ENCODE assay signal across 10 mouse cellular contexts in genomic region chr1:132374873-132375244, GRCm38 (mm10). TPM values are rescaled to one million over a fixed set of nuclear protein-coding genes. Genes with fewer than 3 reads are reported as not detected.
DNase-seq lines count a peak whose midpoint lies in the region; ATAC-seq lines count a peak whose summit lies in the region.
"Had no signal": no experiment of that assay in that cellular context is flagged by ENCODE, and none has a peak within 500 bp of the region (broad histone marks: within the 10 kb centered on the region; RNA-seq: fewer than 3 reads in every experiment).

No protein-coding gene starts in this region.

- intact Hi-C loops in heart, postnatal 25 days (cut with DNase I): loop anchor here (5.0 kb wide), 1 partner anchor 217 kb away; no protein-coding TSS in a partner anchor

- H3K9ac ChIP-seq in heart, embryonic 12.5 days: no peak overlapping the region
- H3K9ac ChIP-seq in neural tube, embryonic 11.5 days (ENCODE audit: low read length): no peak overlapping the region
- no peak overlapping the region for H3K9ac ChIP-seq in limb, embryonic 12.5 days (replicated peaks)
- no peak overlapping the region for H3K9ac ChIP-seq in stomach, embryonic 15.5 days

- no peak overlapping the region for H3K4me3 ChIP-seq in heart, embryonic 12.5 days
- H3K4me3 ChIP-seq in neural tube, embryonic 11.5 days (ENCODE audit: low read depth, low read length): no peak overlapping the region
- no peak overlapping the region for H3K4me3 ChIP-seq in limb, embryonic 12.5 days (replicated peaks)
- H3K4me3 ChIP-seq in stomach, embryonic 15.5 days (replicated peaks): no peak overlapping the region

- no peaks in the 10 kb centered on the region for H3K27me3 ChIP-seq in heart, embryonic 12.5 days (replicated peaks)
- no peaks in the 10 kb centered on the region for H3K27me3 ChIP-seq in neural tube, embryonic 11.5 days (ENCODE audit: control insufficient read depth, insufficient read depth, low read length)
- H3K27me3 ChIP-seq in limb, embryonic 12.5 days: no peaks in the 10 kb centered on the region
- no peaks in the 10 kb centered on the region for H3K27me3 ChIP-seq in stomach, embryonic 15.5 days (replicated peaks)

- 73% methylated on average over 3 of the region's 3 CpGs for WGBS in heart, embryonic 12.5 days
- WGBS in neural tube, embryonic 11.5 days: 75% methylated on average over 3 of the region's 3 CpGs
- WGBS in limb, embryonic 12.5 days: 71% methylated on average over 3 of the region's 3 CpGs
- WGBS in stomach, embryonic 15.5 days: 57% methylated on average over 3 of the region's 3 CpGs

- peaks cover 76% of the 10 kb centered on the region for H3K4me1 ChIP-seq in heart, embryonic 12.5 days (replicated peaks)
- peaks cover 15% of the 10 kb centered on the region for H3K4me1 ChIP-seq in neural tube, embryonic 11.5 days (ENCODE audit: control insufficient read depth, insufficient read depth, low read length)
- peaks cover 38% of the 10 kb centered on the region for H3K4me1 ChIP-seq in limb, embryonic 12.5 days (replicated peaks)
- H3K4me1 ChIP-seq in stomach, embryonic 15.5 days: peaks cover 53% of the 10 kb centered on the region

- DNase-seq in heart, postnatal 25 days (ENCODE audit: low spot score): no peak
- DNase-seq in neural tube, embryonic 11.5 days (ENCODE audit: low spot score): no peak
- DNase-seq in neural tube, embryonic 10.5 days (ENCODE audit: extremely low spot score, low spot score): no peak
- DNase-seq in urinary bladder, adult 18-20 months (ENCODE audit: low spot score in 2 of 2): no peak
- DNase-seq in kidney, adult 11 months: no peak
- DNase-seq: adrenal gland, adult 2 months; lung, postnatal 10 days had no signal

- peaks cover 11% of the 10 kb centered on the region for H3K36me3 ChIP-seq in heart, embryonic 12.5 days
- peaks cover 2% of the 10 kb centered on the region; the same call in 1 of the 2 replicates for H3K36me3 ChIP-seq in neural tube, embryonic 11.5 days (ENCODE audit: control insufficient read depth, insufficient read depth, low read length)
- peaks cover 62% of the 10 kb centered on the region for H3K36me3 ChIP-seq in limb, embryonic 12.5 days
- H3K36me3 ChIP-seq in stomach, embryonic 15.5 days: no peaks in the 10 kb centered on the region

- H3K27ac ChIP-seq in heart, embryonic 12.5 days (ENCODE audit: poor library complexity, severe bottlenecking): peak overlapping the region; percentile 83
- peak overlapping the region; percentile 21; the same call in 1 of the 2 replicates for H3K27ac ChIP-seq in neural tube, embryonic 11.5 days (ENCODE audit: low read depth, low read length)
- peak overlapping the region; percentile 19 for H3K27ac ChIP-seq in limb, embryonic 12.5 days
- peak overlapping the region; percentile 28; the same call in 1 of the 2 replicates for H3K27ac ChIP-seq in stomach, embryonic 15.5 days

- ATAC-seq in heart, embryonic 12.5 days (ENCODE audit: insufficient number of reproducible peaks, low FRiP score): no peak
- ATAC-seq in neural tube, embryonic 11.5 days (ENCODE audit: insufficient read depth, low FRiP score, low TSS enrichment): no peak
- no peak for ATAC-seq in limb, embryonic 12.5 days (ENCODE audit: insufficient number of reproducible peaks, insufficient read depth, low FRiP score, low TSS enrichment, low read depth)
- ATAC-seq in stomach, embryonic 15.5 days (ENCODE audit: insufficient read depth, low FRiP score, low read depth): no peak

- H3K9me3 ChIP-seq in heart, embryonic 12.5 days (replicated peaks): no peaks in the 10 kb centered on the region
- H3K9me3 ChIP-seq in neural tube, embryonic 11.5 days (ENCODE audit: control insufficient read depth, low read length): no peaks in the 10 kb centered on the region
- H3K9me3 ChIP-seq in limb, embryonic 12.5 days: no peaks in the 10 kb centered on the region
- H3K9me3 ChIP-seq in stomach, embryonic 15.5 days: no peaks in the 10 kb centered on the region

- H3K4me2 ChIP-seq in heart, embryonic 12.5 days: peak overlapping the region; percentile 30
- no peak overlapping the region for H3K4me2 ChIP-seq in neural tube, embryonic 11.5 days (ENCODE audit: low read depth)
- no peak overlapping the region for H3K4me2 ChIP-seq in limb, embryonic 12.5 days
- 0 out of 2 replicates have a peak overlapping the region, but pooled peaks have one; percentile 12 for H3K4me2 ChIP-seq in stomach, embryonic 15.5 days

RNA-seq across cellular contexts. Expression of gene Tmcc2, which starts 16.2 kb away (rescaled TPM):
- 51.1 and 52.9 TPM in 2 replicates for polyA plus RNA-seq in heart, embryonic 12.5 days (2016; fragmentation: Nextera tagmentation; extraction: Ambion mirVana)
- total RNA-seq in heart, postnatal 25 days (2021): 10 to 100 TPM; 17.0 to 18.5 TPM
- 14.5 and 15.9 TPM in 2 replicates for polyA plus RNA-seq in neural tube, embryonic 11.5 days (2014; fragmentation: Nextera tagmentation; extraction: Ambion mirVana)
- polyA plus RNA-seq in limb, embryonic 12.5 days (2016; fragmentation: Nextera tagmentation; extraction: Ambion mirVana): 17.7 and 19.0 TPM in 2 replicates
- 20.3 and 52.2 TPM in 2 replicates for polyA plus RNA-seq in stomach, embryonic 15.5 days (2015; fragmentation: Nextera tagmentation; extraction: Ambion mirVana)

RNA-seq across cellular contexts. Expression of gene Dstyk, which starts 42.5 kb away (rescaled TPM):
- polyA plus RNA-seq in heart, embryonic 12.5 days (2016; fragmentation: Nextera tagmentation; extraction: Ambion mirVana): 13.6 and 14.2 TPM in 2 replicates
- 10 to 100 TPM; 17.4 TPM for total RNA-seq in heart, postnatal 25 days (2021)
- polyA plus RNA-seq in neural tube, embryonic 11.5 days (2014; fragmentation: Nextera tagmentation; extraction: Ambion mirVana): 11.7 and 12.0 TPM in 2 replicates
- 21.2 and 21.3 TPM in 2 replicates for polyA plus RNA-seq in limb, embryonic 12.5 days (2016; fragmentation: Nextera tagmentation; extraction: Ambion mirVana)
- 11.5 and 11.7 TPM in 2 replicates for polyA plus RNA-seq in stomach, embryonic 15.5 days (2015; fragmentation: Nextera tagmentation; extraction: Ambion mirVana)

RNA-seq across cellular contexts. Expression of gene Nuak2, which starts 58.9 kb away (rescaled TPM):
- 2.6 and 3.1 TPM in 2 replicates for polyA plus RNA-seq in heart, embryonic 12.5 days (2016; fragmentation: Nextera tagmentation; extraction: Ambion mirVana)
- total RNA-seq in heart, postnatal 25 days (2021): 1 to 10 TPM; 4.1 to 4.3 TPM
- polyA plus RNA-seq in neural tube, embryonic 11.5 days (2014; fragmentation: Nextera tagmentation; extraction: Ambion mirVana): 24.4 and 25.4 TPM in 2 replicates
- polyA plus RNA-seq in limb, embryonic 12.5 days (2016; fragmentation: Nextera tagmentation; extraction: Ambion mirVana): 0.63 and 0.95 TPM in 2 replicates
- 6.1 and 6.5 TPM in 2 replicates for polyA plus RNA-seq in stomach, embryonic 15.5 days (2015; fragmentation: Nextera tagmentation; extraction: Ambion mirVana)

Comparison
In these comparisons a context has a peak if more than half of its experiments do, and no peak if none do; other contexts are left out.
1. H3K27ac ChIP-seq: peak in every context shown above with its lines; median percentile 83 in heart, embryonic 12.5 days; 28 in stomach, embryonic 15.5 days; 21 in neural tube, embryonic 11.5 days; 19 in limb, embryonic 12.5 days.
2. H3K4me2 ChIP-seq: peak in heart, embryonic 12.5 days (single experiment) and stomach, embryonic 15.5 days (single experiment); none in neural tube, embryonic 11.5 days (single experiment) and limb, embryonic 12.5 days (single experiment).